Mouse (Mus musculus) embryonic stem cell, embryonic (primary cell): ENCODE measurements around the gene Ppip5k1.

Source experiments
- CTCF ChIA-PET, 4 experiments: fragments of 300-600 bp in 2 of 4; fragments of 350-600 bp in 2 of 4; sonication (Branson Sonifier 250); formaldehyde crosslinking; loops; one replicate each; lab custom pipeline; 2022; ENCODE audit warnings: inconsistent platforms in 2 of 4; lab: Charles Lee
- POLR2A ChIA-PET, 4 experiments: fragments of 300-600 bp in 2 of 4; fragments of 350-600 bp in 2 of 4; sonication (Branson Sonifier 250); formaldehyde crosslinking; loops; one replicate each; lab custom pipeline; 2022; ENCODE audit warnings: antibody characterized with exemption in 4 of 4, inconsistent platforms in 1 of 4; lab: Charles Lee

The Ppip5k1 gene

DNA sequence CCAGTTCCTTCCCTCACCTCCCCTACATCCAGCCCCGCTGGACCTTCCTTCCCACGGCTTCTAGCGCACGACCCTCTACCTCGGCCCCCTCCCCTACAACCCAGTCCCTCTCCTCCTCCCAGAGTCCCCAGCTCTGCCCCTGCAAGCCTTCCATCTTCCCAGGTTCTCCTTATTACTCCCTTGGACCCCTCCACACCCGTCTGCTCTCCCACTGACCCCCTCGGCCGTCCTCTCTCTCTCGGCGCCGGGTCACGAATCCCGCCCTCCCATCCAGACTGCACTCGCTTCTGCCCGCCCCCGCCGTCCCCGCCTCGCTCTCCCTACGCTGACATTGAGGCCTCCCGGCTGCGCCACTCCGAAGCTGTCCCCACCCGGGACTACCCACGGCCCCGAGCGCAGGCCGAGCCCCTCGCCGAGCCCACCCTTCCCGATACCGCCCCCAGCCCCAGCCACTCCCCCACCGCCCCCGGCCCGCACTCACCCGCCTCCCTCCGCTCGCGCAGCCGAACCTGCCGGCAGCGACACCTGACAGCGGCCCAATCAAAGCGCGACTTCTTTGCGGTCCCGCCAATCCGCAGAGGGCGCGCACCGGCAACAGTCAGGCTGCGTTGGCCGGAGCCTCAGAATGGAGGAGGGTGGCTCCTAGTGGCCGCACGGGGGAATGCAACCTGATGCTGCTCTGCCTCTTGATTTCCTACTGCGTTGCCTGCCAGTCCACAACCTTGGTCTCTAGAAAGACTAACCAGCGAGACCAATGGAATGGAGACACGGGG is at the start of gene Ppip5k1:
Gene Ppip5k1 (minus strand): TSS at position 577 of the 773 bp plus-strand sequence.
- POLR2A ChIA-PET = interaction anchor here in 2 of 4 experiments (1.0 to 2.6 kb wide), 9 partner anchors 9 to 184 kb away, joined by 3 to 12 read pairs (median 4); partner anchors contain the start of gene Zscan29 (in 1 of the 2)
- CTCF ChIA-PET = interaction anchor here in 1 of 4 experiments (0.7 to 1.2 kb wide), 2 partner anchors 55 to 176 kb away, joined by 3 to 5 read pairs; no protein-coding TSS in a partner anchor

- POLR2A ChIA-PET = interaction anchor here in 1 of 4 experiments (0.6 to 2.2 kb wide), 2 partner anchors 10 to 222 kb away, joined by 3 to 7 read pairs; partner anchors contain the start of genes Catsper2 and Pdia3
Measured at GRCm38 (mm10) chr2:121403296-121403695, 48.1 kb upstream of the Ppip5k1 start.

GRCm38 (mm10) chr2:121396624-121397023 is 41.4 kb upstream of the Ppip5k1 start:
- ChIA-PET POLR2A (interaction anchor here (0.5 to 2.1 kb wide), 21 partner anchors 9 to 1245 kb away, joined by 3 to 8 read pairs (median 4); partner anchors contain the start of genes Catsper2 (in 4 of the 4), Pdia3 (in 4 of the 4), Adal (in 1 of the 4) and Lcmt2 (in 1 of the 4)), CTCF (interaction anchor here (0.6 to 1.9 kb wide), 68 partner anchors 9 to 499 kb away, joined by 3 to 14 read pairs (median 4); partner anchors contain the start of genes Tubgcp4 (in 2 of the 4), Zscan29 (in 2 of the 4), Adal (in 1 of the 4) and Catsper2 (in 1 of the 4))

More at GRCm38 (mm10) chr2:121403296-121403695, 48.1 kb upstream of the Ppip5k1 start:
- CTCF ChIA-PET = no interaction called here

DNA sequence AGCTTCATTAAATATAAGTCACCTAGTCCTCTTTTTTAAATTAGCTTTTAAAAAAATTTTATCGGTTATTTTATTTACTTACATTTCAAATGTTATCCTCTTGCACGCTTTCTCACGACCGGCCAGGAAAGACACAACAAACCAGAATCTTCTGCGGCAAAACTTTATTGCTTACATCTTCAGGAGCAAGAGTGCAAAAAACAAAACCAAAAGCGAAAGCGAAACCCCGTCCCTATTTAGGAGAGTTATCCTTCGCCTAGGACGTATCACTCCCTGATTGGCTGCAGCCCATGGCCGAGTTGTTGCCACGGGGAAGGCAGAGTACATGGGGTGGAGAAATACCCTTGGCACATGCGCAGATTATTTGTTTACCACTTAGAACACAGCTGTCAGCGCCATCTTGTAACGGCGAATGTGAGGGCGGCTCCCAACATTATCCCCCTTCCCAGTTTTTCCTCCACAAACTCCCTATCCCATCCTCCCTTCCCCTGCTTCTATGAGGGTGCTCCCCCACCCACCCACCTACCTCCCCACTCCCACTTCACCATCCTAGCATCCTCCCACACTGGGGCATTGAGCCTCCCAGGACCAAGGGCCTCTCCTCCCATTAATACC is 31.9 kb upstream of the Ppip5k1 start, which contains the start of gene Strc:
Gene Strc (minus strand): TSS at position 208 of the 615 bp plus-strand sequence.
- CTCF ChIA-PET = interaction anchor here in 1 of 4 experiments (2.7 kb wide), 1 partner anchor 10 kb away, joined by 9 read pairs; no protein-coding TSS in a partner anchor
- POLR2A ChIA-PET = interaction anchor here in 1 of 4 experiments (1.4 to 1.9 kb wide), 2 partner anchors 26 to 30 kb away, joined by 5 read pairs; partner anchors contain the start of genes Catsper2 and Pdia3

DNA sequence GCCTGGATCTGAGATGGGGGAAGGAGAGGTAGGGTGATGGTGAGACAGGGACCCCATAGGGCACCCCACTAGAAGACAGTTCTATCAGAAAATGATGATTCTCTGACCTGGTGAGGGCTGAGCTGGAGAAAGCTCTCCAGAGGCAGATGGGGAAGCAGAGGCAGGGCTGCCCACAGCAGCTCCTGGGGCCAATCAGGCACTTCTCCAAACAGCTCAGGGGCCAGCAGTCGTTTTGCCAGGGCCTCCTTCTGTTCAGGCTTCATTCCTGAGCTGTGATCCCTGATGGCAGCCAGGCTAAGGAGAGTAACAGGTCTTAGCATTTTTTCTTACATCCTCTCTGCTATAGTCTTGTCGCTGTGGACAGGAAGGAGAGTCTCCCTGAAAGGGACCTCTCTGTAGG is 19.6 kb upstream of the Ppip5k1 start:
- POLR2A ChIA-PET = interaction anchor here in 2 of 4 experiments (0.6 to 1.6 kb wide), 2 partner anchors 8 to 234 kb away, joined by 3 to 4 read pairs; partner anchors contain the start of gene Lcmt2 (in 1 of the 2)

DNA sequence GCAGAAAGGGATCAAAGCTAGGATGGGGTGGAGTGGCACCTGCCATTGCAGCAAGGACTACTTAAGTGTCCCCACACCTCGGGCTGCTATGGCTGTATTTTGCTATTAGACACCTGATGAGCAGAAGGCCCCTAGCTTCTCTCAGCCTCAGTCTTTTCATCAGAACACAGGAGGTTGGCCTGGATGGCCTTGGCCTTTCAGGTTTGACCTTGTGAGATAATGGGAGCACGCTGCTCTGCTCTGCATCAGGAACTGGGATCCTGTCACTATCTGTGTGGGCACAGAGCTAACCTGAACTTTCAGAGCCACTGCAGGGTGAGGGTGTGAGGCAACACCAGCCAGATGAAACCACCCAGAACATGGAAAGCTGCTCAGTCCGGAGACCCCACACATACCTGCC is 17.1 kb upstream of the Ppip5k1 start:
- CTCF ChIA-PET = interaction anchor here in 2 of 4 experiments (0.6 to 1.2 kb wide), 4 partner anchors 24 to 613 kb away, joined by 3 to 4 read pairs (median 3); no protein-coding TSS in a partner anchor
- POLR2A ChIA-PET = interaction anchor here in 3 of 4 experiments (0.6 to 1.4 kb wide), 7 partner anchors 12 to 202 kb away, joined by 3 to 4 read pairs (median 3); partner anchors contain the start of genes Tubgcp4 (in 1 of the 3) and Zscan29 (in 1 of the 3)

More for the DNA sequence above, 19.6 kb upstream of the Ppip5k1 start:
- CTCF ChIA-PET = interaction anchor here in 3 of 4 experiments (0.5 to 1.1 kb wide), 4 partner anchors 13 to 36 kb away, joined by 3 to 4 read pairs (median 3); no protein-coding TSS in a partner anchor

DNA sequence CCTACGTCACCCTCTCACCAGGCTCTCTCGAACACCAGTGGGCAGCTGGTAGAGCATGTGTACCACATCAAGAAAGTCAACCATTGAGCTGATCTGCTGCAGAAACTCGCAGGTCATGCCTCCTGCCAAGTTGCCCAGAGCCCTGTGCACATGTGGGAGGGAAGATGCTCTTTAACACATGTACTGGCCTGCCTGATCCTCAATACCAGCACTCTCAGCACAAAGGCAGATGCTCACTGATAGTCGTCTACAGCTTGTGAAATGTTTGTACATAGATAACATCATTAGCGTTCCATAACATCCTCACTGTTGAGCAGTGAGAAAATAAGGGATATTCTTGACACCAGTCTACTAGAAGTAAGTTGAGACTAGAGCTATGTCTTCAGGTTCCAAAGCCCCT is 15.7 kb upstream of the Ppip5k1 start:
- POLR2A ChIA-PET = interaction anchor here in 1 of 4 experiments (0.6 to 1.4 kb wide), 3 partner anchors 12 to 440 kb away, joined by 3 read pairs; partner anchors contain the start of gene Map1a
- CTCF ChIA-PET = no interaction called here

DNA sequence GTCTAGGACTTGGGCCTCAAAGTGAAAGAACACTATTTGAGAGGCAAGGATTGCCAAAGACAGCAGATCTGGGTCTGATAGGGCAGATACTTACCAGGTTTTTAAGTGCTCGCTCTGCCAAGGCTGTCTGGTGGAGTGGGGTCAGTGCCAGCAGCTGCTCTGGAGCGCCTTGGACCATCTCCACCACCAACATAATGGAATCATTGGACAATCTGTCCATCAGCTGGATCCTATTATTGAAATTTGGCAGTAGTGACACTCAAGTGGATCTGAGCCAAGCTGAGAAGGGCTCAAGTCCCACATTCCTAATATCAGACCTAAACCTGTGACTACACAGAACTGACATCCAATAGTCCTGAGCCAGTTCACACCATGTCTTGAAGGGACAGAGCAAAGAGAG is 13.6 kb upstream of the Ppip5k1 start:
- ChIA-PET POLR2A (no interaction called here), CTCF (no interaction called here)

- CTCF ChIA-PET = interaction anchor here in 1 of 4 experiments (0.9 to 1.4 kb wide), 2 partner anchors 33 to 160 kb away, joined by 3 read pairs; no protein-coding TSS in a partner anchor
Measured at GRCm38 (mm10) chr2:121363656-121364055, 8.5 kb upstream of the Ppip5k1 start.

DNA sequence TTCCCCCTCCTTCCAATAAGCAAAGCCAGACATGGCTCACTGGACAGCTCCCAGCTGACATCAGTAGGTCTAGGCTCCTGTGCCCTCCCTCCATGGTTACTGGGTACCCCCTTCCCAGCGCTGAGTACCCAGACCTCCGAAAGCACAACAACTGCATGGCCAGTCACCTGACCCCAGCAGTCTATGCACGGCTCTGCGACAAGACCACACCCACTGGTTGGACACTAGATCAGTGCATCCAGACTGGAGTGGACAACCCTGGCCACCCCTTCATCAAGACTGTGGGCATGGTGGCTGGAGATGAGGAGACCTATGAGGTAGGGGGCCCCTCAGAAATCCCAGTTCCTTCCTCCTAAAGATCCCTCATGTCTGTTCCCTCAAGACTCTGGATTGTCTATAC is 4.3 kb upstream of the Ppip5k1 start:
- CTCF ChIA-PET = no interaction called here
- POLR2A ChIA-PET = interaction anchor here in 2 of 4 experiments (0.6 to 2.3 kb wide), 9 partner anchors 12 to 219 kb away, joined by 3 to 15 read pairs (median 3); partner anchors contain the start of genes Tubgcp4 (in 2 of the 2), Adal (in 1 of the 2), Catsper2 (in 1 of the 2) and Lcmt2 (in 1 of the 2)

More at GRCm38 (mm10) chr2:121363656-121364055, 8.5 kb upstream of the Ppip5k1 start:
- POLR2A ChIA-PET = interaction anchor here in 1 of 4 experiments (1.7 to 2.1 kb wide), 2 partner anchors 10 to 14 kb away, joined by 4 to 5 read pairs; no protein-coding TSS in a partner anchor

DNA sequence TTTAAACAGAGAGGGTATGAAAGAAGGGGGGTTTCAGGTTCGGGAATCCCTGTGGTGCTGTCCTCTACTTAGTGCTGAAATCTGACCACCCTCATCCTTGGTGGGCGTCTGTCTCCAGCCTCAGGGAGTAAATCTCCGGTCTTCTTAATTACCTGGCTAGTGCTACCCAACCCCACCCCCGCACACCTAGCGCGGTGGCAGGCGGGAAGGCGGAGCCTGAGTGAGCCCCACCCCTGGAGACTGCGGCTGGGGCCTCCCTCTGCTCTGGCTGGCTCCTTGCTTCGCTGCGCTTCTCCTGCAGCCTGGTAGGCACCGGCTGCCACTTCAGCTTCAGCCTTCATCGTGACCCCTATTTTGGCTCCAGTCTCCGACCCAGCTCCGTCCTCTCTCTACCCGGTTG is 3.2 kb upstream of the Ppip5k1 start:
- ChIA-PET CTCF (interaction anchor here in 3 of 4 experiments (0.6 to 1.4 kb wide), 6 partner anchors 16 to 69 kb away, joined by 3 to 10 read pairs (median 3); partner anchors contain the start of gene Map1a (in 1 of the 3)), POLR2A (interaction anchor here (0.6 to 2.3 kb wide), 28 partner anchors 9 to 513 kb away, joined by 3 to 15 read pairs (median 4); partner anchors contain the start of genes Catsper2 (in 2 of the 4), Pdia3 (in 2 of the 4), Tubgcp4 (in 2 of the 4) and Adal (in 1 of the 4))

- CTCF ChIA-PET = interaction anchor here in 3 of 4 experiments (0.6 to 1.4 kb wide), 6 partner anchors 15 to 69 kb away, joined by 3 to 10 read pairs (median 4); partner anchors contain the start of gene Map1a (in 1 of the 3)
- POLR2A ChIA-PET = interaction anchor here in 3 of 4 experiments (0.6 to 2.3 kb wide), 26 partner anchors 9 to 468 kb away, joined by 3 to 15 read pairs (median 4); partner anchors contain the start of genes Catsper2 (in 2 of the 3), Pdia3 (in 2 of the 3), Adal (in 1 of the 3) and Frmd5 (in 1 of the 3)
Measured at GRCm38 (mm10) chr2:121357961-121358360, 2.8 kb upstream of the Ppip5k1 start.

DNA sequence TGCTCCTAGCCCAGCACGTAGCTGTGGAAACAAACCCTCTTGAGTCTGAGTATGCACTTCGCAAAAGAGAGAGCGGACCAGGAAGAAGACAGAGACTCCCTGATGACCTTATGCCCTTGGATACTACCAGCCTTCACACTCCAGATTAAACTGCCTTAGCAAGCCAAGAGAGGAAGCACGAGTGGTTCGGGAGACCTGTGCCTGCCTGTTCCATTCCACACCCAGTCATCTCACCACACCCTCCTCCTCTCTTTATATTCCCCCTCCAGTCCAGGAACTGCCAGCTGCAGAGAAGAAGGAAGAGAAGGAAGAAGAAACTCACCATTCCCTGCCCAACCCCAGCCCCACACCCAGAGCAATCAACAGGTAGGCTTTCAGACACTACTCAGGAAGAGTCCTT is 2.3 kb upstream of the Ppip5k1 start, which contains the start of gene Ckmt1:
Gene Ckmt1 (plus strand): TSS at position 221 of the 400 bp plus-strand sequence.
- ChIA-PET POLR2A (interaction anchor here in 2 of 4 experiments (0.8 to 2.3 kb wide), 20 partner anchors 10 to 449 kb away, joined by 3 to 15 read pairs (median 3); partner anchors contain the start of genes Catsper2 (in 2 of the 2), Pdia3 (in 2 of the 2), Adal (in 1 of the 2) and Frmd5 (in 1 of the 2)), CTCF (interaction anchor here in 2 of 4 experiments (0.6 to 1.3 kb wide), 3 partner anchors 36 to 68 kb away, joined by 3 to 5 read pairs (median 3); partner anchors contain the start of gene Map1a (in 1 of the 2))

- ChIA-PET CTCF (interaction anchor here in 1 of 4 experiments (0.8 kb wide), 1 partner anchor 14 kb away, joined by 3 read pairs; no protein-coding TSS in a partner anchor), POLR2A (interaction anchor here in 2 of 4 experiments (1.1 to 2.6 kb wide), 7 partner anchors 8 to 215 kb away, joined by 3 to 12 read pairs (median 4); partner anchors contain the start of genes Adal (in 1 of the 2) and Zscan29 (in 1 of the 2))
Measured at GRCm38 (mm10) chr2:121354378-121354777, 818 bp downstream of the Ppip5k1 start.

GRCm38 (mm10) chr2:121353156-121353555 is 2.0 kb downstream of the Ppip5k1 start:
- ChIA-PET POLR2A (interaction anchor here in 2 of 4 experiments (0.8 to 2.6 kb wide), 5 partner anchors 10 to 213 kb away, joined by 3 to 12 read pairs (median 4); partner anchors contain the start of gene Adal (in 1 of the 2)), CTCF (no interaction called here)

DNA sequence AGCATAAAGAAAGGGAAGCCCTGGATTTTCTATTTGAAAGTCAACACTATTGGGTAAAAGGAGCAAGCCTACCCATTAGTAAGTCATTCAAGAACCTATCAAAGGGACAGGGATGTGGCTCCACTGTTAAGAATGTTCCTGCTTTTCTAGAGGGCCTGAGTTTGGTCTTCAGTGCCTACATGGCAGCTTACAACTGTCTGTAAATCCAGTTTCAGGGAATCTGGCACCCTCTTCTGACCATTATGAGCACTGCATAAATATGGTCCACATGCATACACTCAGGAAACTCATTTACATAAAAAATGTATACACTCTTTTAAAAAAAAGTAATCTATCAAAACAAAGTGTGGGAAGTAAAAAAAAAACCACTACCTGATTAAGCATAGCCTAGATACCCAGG is 16.1 kb downstream of the Ppip5k1 start:
- POLR2A ChIA-PET = interaction anchor here in 1 of 4 experiments (0.6 kb wide), 1 partner anchor 34 kb away, joined by 5 read pairs; no protein-coding TSS in a partner anchor
- CTCF ChIA-PET = interaction anchor here in 3 of 4 experiments (0.6 to 1.7 kb wide), 7 partner anchors 15 to 272 kb away, joined by 3 to 8 read pairs (median 3); no protein-coding TSS in a partner anchor
